Mouse (Mus musculus) spleen, adult 2 months (tissue): ENCODE results near the gene Hsf2bp. TPM values are rescaled to one million over a fixed set of nuclear protein-coding genes. Genes with fewer than 3 reads are reported as not detected.

ENCODE experiments used
- DNase-seq, 2 experiments: peaks; one replicate each; pipeline versions ENCODE4 v3.0.0 to v3.0.0-alpha.2; 2012 to 2021; ENCODE audit warnings: low spot score in 2 of 2, low read depth in 1 of 2
- H3K27ac ChIP-seq: fragments of 200-500 bp; 2 replicates; pipeline ENCODE4 v1.5.1; 2012; ENCODE audit warnings: low read length, inconsistent platforms; ENCODE audit not compliant: insufficient read depth
- H3K27me3 ChIP-seq: fragments of 200-500 bp; 2 replicates; pipeline ENCODE4 v1.6.1; 2012; ENCODE audit warnings: mild to moderate bottlenecking, moderate library complexity, low read length, inconsistent platforms; ENCODE audit not compliant: control insufficient read depth, insufficient read depth
- H3K36me3 ChIP-seq: fragments of 200-500 bp; 2 replicates; pipeline ENCODE4 v1.6.1; 2012; ENCODE audit warnings: mild to moderate bottlenecking, low read length, inconsistent platforms; ENCODE audit not compliant: control insufficient read depth, insufficient read depth
- H3K4me1 ChIP-seq: fragments of 200-500 bp; 2 replicates; pipeline ENCODE4 v1.6.1; 2011; ENCODE audit warnings: inconsistent platforms; ENCODE audit not compliant: control insufficient read depth, insufficient read depth, insufficient read length
- H3K4me3 ChIP-seq: fragments of 200-500 bp; 2 replicates; pipeline ENCODE4 v1.5.1; 2011; ENCODE audit warnings: mild to moderate bottlenecking, inconsistent platforms; ENCODE audit not compliant: insufficient read depth, insufficient read length; ENCODE audit errors: extremely low read depth
- CTCF ChIP-seq: fragments of 200-500 bp; IDR thresholded peaks from 2 replicates; pipeline ENCODE4 v1.5.1; 2011; ENCODE audit warnings: mild to moderate bottlenecking, inconsistent platforms; ENCODE audit not compliant: insufficient read depth, insufficient read length, insufficient replicate concordance; ENCODE audit errors: extremely low read depth
- POLR2A ChIP-seq: fragments of 200-500 bp; IDR thresholded peaks from 2 replicates; pipeline ENCODE4 v1.6.1; 2011; ENCODE audit warnings: low read depth, low read length, inconsistent platforms
- WGBS: fragments of 180-500 bp; shearing (Covaris S2); methylation state at CpG from one replicate; pipeline ENCODE4 v1.1.7; 2018; 5-methylcytosine and 5-hydroxymethylcytosine counted together
- polyA plus RNA-seq: library from polyadenylated mRNA; depleted of rRNA; stranded (reverse); fragments of >200 nt; gene quantifications from 2 replicates; pipeline ENCODE4 v1.2.3, GENCODE M21; 2012; rRNA removed

The Hsf2bp gene
- polyA plus RNA-seq = 0.15 TPM in 1 of 2 replicates, not detected in the other

GRCm38 (mm10) chr17:32035609-32036508 is at the start of gene Hsf2bp, which contains the start of gene Rrp1b:
Hsf2bp (minus strand) TSS chr17:32036349.
Rrp1b (plus strand) TSS chr17:32036100.
- 6% methylated on average over 52 of the region's 52 CpGs for WGBS
- H3K4me1 ChIP-seq = peaks cover 4% of the 10 kb centered on the region; the same call in 1 of the 2 replicates

GRCm38 (mm10) chr17:32083351-32083750 is 47.2 kb upstream of the Hsf2bp start:
- Histone ChIP-seq H3K4me1 (no peaks in the 10 kb centered on the region), H3K4me3 (no peak overlapping the region), H3K27me3 (no peaks in the 10 kb centered on the region), H3K27ac (no peak overlapping the region), H3K36me3 (no peaks in the 10 kb centered on the region)
- DNase-seq = no peak
- no peak for TF ChIP-seq CTCF
- no peak for TF ChIP-seq POLR2A
- WGBS = 100% methylated on average over 2 of the region's 2 CpGs

More at GRCm38 (mm10) chr17:32035609-32036508, at the start of gene Hsf2bp, which contains the start of gene Rrp1b:
- Histone ChIP-seq H3K4me3 (peak within 1 kb of the TSS; percentile 76), H3K36me3 (no peaks in the 10 kb centered on the region), H3K27me3 (no peaks in the 10 kb centered on the region), H3K27ac (peak within 1 kb of the TSS; percentile 26)
- TF ChIP-seq POLR2A (no peak; the same call in 1 of the 2 replicates), CTCF (no peak)
- DNase-seq = peak; percentile 51 to 58

- peak in 1 of 2 experiments; percentile 19 for DNase-seq
- Histone ChIP-seq H3K27me3 (no peaks in the 10 kb centered on the region), H3K4me1 (no peaks in the 10 kb centered on the region; the same call in 1 of the 2 replicates), H3K36me3 (no peaks in the 10 kb centered on the region), H3K4me3 (no peak overlapping the region), H3K27ac (no peak overlapping the region)
- WGBS = 8% methylated on average over 2 of the region's 2 CpGs
- TF ChIP-seq POLR2A (no peak), CTCF (peak; percentile 64; the same call in 1 of the 2 replicates)
Measured at GRCm38 (mm10) chr17:32075164-32075563, 39.0 kb upstream of the Hsf2bp start.

DNA sequence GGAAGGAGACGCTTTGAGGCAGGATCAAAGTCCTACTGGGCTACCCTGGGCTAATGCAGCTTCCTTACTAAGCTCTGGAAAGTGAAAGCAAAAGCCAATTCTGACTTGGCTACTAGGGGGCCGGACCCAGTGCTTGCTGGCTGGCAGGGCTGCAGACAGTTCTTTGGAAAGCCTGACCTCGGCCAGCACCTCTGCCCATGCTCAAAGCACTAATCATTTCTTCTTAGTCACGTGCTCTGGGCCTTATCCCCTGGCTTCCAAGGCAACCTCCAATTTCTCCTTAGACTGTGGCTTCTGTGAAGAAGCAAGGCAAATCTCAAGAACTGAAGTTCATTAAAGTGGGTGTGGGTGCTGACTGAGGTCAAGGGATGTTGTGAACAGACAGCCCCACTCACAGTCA is 38.5 kb upstream of the Hsf2bp start:
- TF ChIP-seq POLR2A (no peak), CTCF (no peak)
- Histone ChIP-seq H3K4me3 (no peak overlapping the region), H3K27me3 (no peaks in the 10 kb centered on the region), H3K27ac (no peak overlapping the region), H3K36me3 (no peaks in the 10 kb centered on the region), H3K4me1 (no peaks in the 10 kb centered on the region; the same call in 1 of the 2 replicates)
- no peak for DNase-seq
- 50% methylated on average over 4 of the region's 4 CpGs for WGBS

GRCm38 (mm10) chr17:32073359-32073758 is 37.2 kb upstream of the Hsf2bp start:
- WGBS = 3% methylated on average over 2 of the region's 2 CpGs
- no peaks in the 10 kb centered on the region for H3K36me3 ChIP-seq
- H3K4me1 ChIP-seq = no peaks in the 10 kb centered on the region; the same call in 1 of the 2 replicates
- peak; percentile 25 to 76 for DNase-seq
- H3K27ac ChIP-seq = no peak overlapping the region
- no peaks in the 10 kb centered on the region for H3K27me3 ChIP-seq
- peak; percentile 93 for TF ChIP-seq CTCF
- no peak for TF ChIP-seq POLR2A
- no peak overlapping the region for H3K4me3 ChIP-seq

- 88% methylated on average over 2 of the region's 2 CpGs for WGBS
- Histone ChIP-seq H3K36me3 (no peaks in the 10 kb centered on the region), H3K4me1 (no peaks in the 10 kb centered on the region), H3K4me3 (no peak overlapping the region), H3K27ac (no peak overlapping the region), H3K27me3 (no peaks in the 10 kb centered on the region)
- no peak for TF ChIP-seq POLR2A
- no peak for TF ChIP-seq CTCF
- no peak for DNase-seq
Measured at GRCm38 (mm10) chr17:32068810-32069209, 32.7 kb upstream of the Hsf2bp start.
